Mouse (Mus musculus) hindbrain, embryonic 16.5 days (tissue): ENCODE data around the gene Filip1l. TPM values are rescaled to one million over a fixed set of nuclear protein-coding genes. Genes with fewer than 3 reads are reported as not detected.

Experiments
- ATAC-seq: fragments of 200-750 bp; cut with Nextera tagmentation; 2 replicates; pipeline ENCODE4 v1.8.0; 2017; ENCODE audit warnings: moderate TSS enrichment, moderate library complexity
- H3K27ac ChIP-seq: fragments of 300-500 bp; sonication (generic); 2 replicates; pipeline ENCODE4 v1.5.1; 2014; ENCODE audit warnings: low read depth, mild to moderate bottlenecking, control low read depth, low read length, moderate library complexity
- H3K27me3 ChIP-seq: fragments of 300-500 bp; sonication (generic); replicated peaks from 2 replicates; pipeline ENCODE4 v1.6.1; 2014; ENCODE audit warnings: low read length; ENCODE audit not compliant: control insufficient read depth, insufficient read depth
- H3K36me3 ChIP-seq: fragments of 300-500 bp; sonication (generic); 2 replicates; pipeline ENCODE4 v1.6.1; 2014; ENCODE audit warnings: mild to moderate bottlenecking, low read length, moderate library complexity, mixed read lengths; ENCODE audit not compliant: control insufficient read depth, insufficient read depth
- H3K4me1 ChIP-seq: fragments of 300-500 bp; sonication (generic); 2 replicates; pipeline ENCODE4 v1.6.1; 2014; ENCODE audit warnings: low read depth, low read length; ENCODE audit not compliant: control insufficient read depth, insufficient read depth
- H3K4me2 ChIP-seq: fragments of 300-500 bp; sonication (generic); 2 replicates; pipeline ENCODE4 v1.6.1; 2014; ENCODE audit warnings: mild to moderate bottlenecking, low read length, control low read depth, moderate library complexity
- H3K4me3 ChIP-seq: fragments of 300-500 bp; sonication (generic); 2 replicates; pipeline ENCODE4 v1.5.1; 2014; ENCODE audit warnings: mild to moderate bottlenecking, low read length, control low read depth, moderate library complexity
- H3K9ac ChIP-seq: fragments of 300-500 bp; sonication (generic); 2 replicates; pipeline ENCODE4 v1.6.1; 2014; ENCODE audit warnings: low read depth, mild to moderate bottlenecking, control low read depth, low read length, moderate library complexity
- H3K9me3 ChIP-seq: fragments of 300-500 bp; sonication (generic); 2 replicates; pipeline ENCODE4 v1.6.1; 2014; ENCODE audit warnings: mild to moderate bottlenecking, low read length, moderate library complexity; ENCODE audit not compliant: control insufficient read depth
- WGBS: fragments of 180-500 bp; shearing (Covaris S2); extraction: QIAGEN DNeasy Blood & Tissue Kit; methylation state at CpG from one replicate; pipeline ENCODE4 v1.1.7; 2014; 5-methylcytosine and 5-hydroxymethylcytosine counted together
- polyA plus RNA-seq: library from polyadenylated mRNA; unstranded; fragments of >200 nt; fragmentation: Nextera tagmentation; extraction: Ambion mirVana; gene quantifications from 2 replicates; pipeline ENCODE4 v1.2.1, GENCODE M21; 2015

The Filip1l gene
- polyA plus RNA-seq, 1 experiment from 2014 or later, result 2.2 TPM

DNA sequence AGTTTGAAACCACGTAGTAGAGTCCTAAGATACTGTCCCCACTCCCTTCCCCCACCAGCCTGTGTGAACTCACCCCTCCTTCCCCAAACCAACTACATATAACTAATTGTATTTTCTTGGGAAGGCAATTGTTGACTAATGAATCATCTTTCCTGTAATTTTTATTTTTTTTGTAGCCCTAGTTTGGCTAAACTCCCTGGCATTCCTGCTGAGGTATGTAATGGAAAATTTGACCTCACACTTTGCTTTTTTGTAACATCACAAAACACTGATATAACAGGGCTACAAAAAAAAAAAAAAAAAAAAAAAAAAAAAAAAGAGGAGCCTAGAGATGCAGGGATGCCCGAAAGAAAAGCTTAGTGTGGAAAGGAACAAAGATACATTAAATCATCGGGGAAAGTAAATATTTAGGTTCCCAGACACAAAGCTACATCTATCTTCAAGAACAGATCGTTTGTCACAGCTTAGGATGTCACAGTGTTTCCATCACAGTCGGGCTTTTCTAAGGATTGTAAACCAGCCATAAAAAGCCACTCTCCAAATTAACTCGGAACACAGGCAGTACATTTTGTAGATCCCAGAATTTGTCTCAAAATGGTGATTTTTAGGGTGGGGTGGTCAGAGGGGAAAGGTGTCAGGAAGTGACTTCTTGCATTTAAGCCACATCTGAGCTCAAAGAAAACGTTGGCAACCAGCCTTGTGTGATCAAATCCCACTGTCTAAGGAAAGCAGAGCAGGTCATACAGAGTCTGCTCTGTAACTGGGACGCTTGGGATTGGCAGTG, 68.1 kb downstream of the Filip1l start:
- Histone ChIP-seq H3K36me3 (no peaks in the 10 kb centered on the region), H3K4me3 (no peak overlapping the region), H3K4me1 (peaks cover 2% of the 10 kb centered on the region; the same call in 1 of the 2 replicates), H3K9me3 (no peaks in the 10 kb centered on the region), H3K4me2 (no peak overlapping the region), H3K27me3 (no peaks in the 10 kb centered on the region), H3K9ac (no peak overlapping the region), H3K27ac (no peak overlapping the region)
- ATAC-seq, result no peak
- 59% methylated on average over 8 of the region's 8 CpGs for WGBS

GRCm38 (mm10) chr16:57421680-57422417, 69.0 kb downstream of the Filip1l start:
- 68% methylated on average over 7 of the region's 7 CpGs for WGBS
- Histone ChIP-seq H3K27me3 (no peaks in the 10 kb centered on the region), H3K4me3 (no peak overlapping the region), H3K36me3 (no peaks in the 10 kb centered on the region), H3K9ac (no peak overlapping the region), H3K4me1 (peaks cover 2% of the 10 kb centered on the region; the same call in 1 of the 2 replicates), H3K4me2 (no peak overlapping the region), H3K27ac (no peak overlapping the region), H3K9me3 (no peaks in the 10 kb centered on the region)
- 0 out of 2 replicates have a peak, but pooled peaks have one; percentile 38 for ATAC-seq

DNA sequence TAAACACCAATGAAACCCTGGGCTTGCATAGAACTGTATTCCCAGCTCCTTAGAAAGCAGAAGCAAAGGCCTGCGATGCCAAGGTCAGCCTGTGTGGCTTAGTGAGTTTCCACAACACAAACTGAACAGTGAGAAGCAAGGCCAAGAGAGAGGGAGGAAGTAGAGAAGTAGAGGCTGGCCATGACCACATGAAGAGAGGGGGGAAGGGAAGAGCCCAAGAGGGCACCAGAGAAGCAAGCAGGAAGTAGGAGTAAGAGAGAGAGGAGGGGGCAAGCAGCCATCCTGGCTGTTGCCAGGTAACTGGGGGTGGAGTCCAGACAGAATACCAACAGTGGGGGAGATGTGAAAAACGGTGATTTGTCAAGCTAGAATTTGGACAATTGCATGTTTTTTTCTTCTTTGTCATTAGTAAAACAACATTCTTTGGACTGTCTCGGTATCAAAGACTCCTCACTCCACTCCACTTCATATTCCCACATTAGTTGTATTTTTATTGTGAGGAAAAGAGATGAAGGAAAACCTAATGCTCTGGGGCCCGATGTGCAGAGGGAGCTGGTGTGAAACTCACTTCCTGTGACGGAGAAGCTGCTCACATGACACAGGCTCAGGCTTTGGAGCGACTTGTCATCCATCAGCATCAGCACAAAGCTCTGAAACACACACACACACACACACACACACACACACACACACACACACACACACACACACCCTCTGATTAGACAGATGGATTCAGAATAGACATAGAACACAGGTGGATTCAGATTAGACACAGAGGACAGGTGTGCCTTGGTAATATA, 70.3 kb downstream of the Filip1l start:
- no peak overlapping the region for H3K9ac ChIP-seq
- 47% methylated on average over 6 of the region's 6 CpGs for WGBS
- no peaks in the 10 kb centered on the region for H3K9me3 ChIP-seq
- peaks cover 2% of the 10 kb centered on the region; the same call in 1 of the 2 replicates for H3K4me1 ChIP-seq
- H3K4me3 ChIP-seq, result no peak overlapping the region
- no peaks in the 10 kb centered on the region for H3K36me3 ChIP-seq
- H3K4me2 ChIP-seq, result no peak overlapping the region
- H3K27me3 ChIP-seq, result no peaks in the 10 kb centered on the region
- no peak for ATAC-seq
- H3K27ac ChIP-seq, result no peak overlapping the region

DNA sequence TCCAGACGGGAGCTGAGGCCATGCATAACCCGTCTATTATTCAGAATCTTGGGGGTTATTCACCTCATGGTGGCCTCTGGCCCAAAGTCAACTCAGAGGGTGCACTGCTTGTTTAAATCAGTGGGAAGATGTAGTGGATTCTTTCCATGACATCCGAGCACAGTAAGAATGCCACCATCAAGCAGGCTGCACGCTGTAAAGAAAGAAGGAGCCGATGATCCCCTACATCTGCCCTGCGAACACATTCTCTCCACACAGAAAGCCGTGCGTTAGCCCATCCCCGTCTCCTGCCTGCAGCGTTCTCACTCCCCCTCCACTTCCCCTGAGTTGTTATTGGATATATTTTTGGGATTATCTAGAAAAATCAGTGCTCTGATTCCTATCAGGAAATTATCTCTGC, 73.8 kb downstream of the Filip1l start:
- Histone ChIP-seq H3K4me1 (0 out of 2 replicates have a peak, but pooled peaks cover 1% of the 10 kb centered on the region), H3K4me2 (no peak overlapping the region), H3K4me3 (no peak overlapping the region), H3K9me3 (no peaks in the 10 kb centered on the region), H3K27me3 (no peaks in the 10 kb centered on the region), H3K36me3 (no peaks in the 10 kb centered on the region), H3K27ac (no peak overlapping the region), H3K9ac (no peak overlapping the region)
- 65% methylated on average over 10 of the region's 10 CpGs for WGBS
- no peak for ATAC-seq

DNA sequence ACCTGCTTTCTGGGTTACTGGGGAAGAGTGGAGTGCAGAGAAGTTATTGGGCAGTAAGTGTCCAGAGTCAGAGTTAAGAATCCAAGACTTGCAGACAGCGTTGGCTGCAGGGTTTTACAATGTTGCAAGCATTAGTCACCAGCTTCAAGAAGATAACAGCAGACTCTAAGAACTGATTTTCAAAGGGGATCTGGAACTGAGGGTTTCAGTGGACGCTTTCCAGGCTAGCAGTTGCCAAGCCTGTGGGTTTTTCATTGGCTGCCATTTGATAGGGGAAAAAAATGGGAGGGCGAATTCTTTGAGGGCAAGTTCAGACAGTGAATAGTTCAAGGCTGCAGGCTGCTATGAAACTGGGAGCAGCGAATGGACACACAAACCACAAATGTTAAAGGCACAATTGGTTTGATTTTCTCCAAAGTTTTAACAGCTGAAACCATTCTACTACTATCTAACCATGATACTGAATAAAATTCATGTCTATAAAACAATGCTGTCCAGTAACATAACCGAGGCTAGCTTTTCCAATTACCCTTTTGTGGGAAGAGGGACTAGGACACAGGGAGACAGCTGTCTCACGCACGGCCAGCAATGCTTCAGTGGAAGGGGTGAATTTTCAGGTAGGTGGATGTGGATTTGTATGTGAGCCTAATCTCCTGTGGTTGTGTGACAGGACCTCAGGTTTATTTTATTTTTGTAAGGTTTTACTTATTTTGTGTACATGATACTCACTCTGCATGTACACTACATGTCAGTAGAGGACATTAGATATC, 74.8 kb downstream of the Filip1l start:
- Histone ChIP-seq H3K9ac (no peak overlapping the region), H3K36me3 (no peaks in the 10 kb centered on the region), H3K4me2 (no peak overlapping the region), H3K4me1 (no peaks in the 10 kb centered on the region), H3K27ac (no peak overlapping the region), H3K27me3 (no peaks in the 10 kb centered on the region), H3K4me3 (no peak overlapping the region), H3K9me3 (no peaks in the 10 kb centered on the region)
- ATAC-seq, result no peak
- WGBS, result 79% methylated on average over 7 of the region's 7 CpGs

DNA sequence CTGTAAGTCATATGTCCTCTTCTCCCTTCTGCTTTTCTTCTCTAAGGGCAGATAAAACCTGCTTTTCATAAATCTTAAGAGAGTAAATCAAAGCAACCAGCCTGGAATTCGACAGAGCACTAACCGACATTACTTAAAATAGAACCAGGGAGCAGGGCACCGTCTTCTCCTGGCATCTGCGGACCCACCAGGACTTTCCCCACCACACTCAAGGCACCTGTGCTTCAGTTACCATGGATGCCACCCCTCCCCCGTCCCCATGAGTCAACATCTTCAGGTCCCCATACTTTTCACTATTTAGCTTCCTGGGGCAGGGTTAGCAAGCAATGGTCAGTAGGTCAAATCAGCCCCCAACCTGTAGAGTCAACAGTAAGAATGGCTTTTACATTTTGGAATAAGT, 76.1 kb downstream of the Filip1l start:
- H3K27ac ChIP-seq, result no peak overlapping the region

DNA sequence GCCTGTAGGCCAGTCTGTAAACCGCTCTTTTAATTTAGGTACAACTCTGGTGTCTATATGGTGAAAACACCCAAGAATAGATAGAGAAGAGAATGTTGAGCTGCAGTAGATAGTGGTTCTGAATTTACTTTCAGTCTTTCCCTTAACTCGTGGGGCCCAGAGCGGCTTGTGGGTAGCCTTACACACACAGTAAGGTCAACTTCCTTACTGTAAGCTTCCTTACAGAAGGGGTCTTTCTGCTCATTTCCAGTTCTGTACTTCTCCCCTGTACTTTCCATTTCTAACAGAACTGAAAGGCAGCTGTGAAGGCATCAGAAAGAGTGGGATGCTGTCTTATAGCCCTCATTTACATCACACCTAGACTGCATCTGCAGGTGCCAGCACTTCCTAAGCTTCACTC, 78.4 kb downstream of the Filip1l start:
- no peak for ATAC-seq
- H3K9me3 ChIP-seq, result no peaks in the 10 kb centered on the region
- H3K27ac ChIP-seq, result no peak overlapping the region
- WGBS, result 98% methylated on average over 3 of the region's 3 CpGs
- no peaks in the 10 kb centered on the region for H3K27me3 ChIP-seq
- H3K36me3 ChIP-seq, result no peaks in the 10 kb centered on the region
- no peak overlapping the region for H3K4me2 ChIP-seq
- no peak overlapping the region for H3K9ac ChIP-seq
- no peak overlapping the region for H3K4me3 ChIP-seq
- H3K4me1 ChIP-seq, result no peaks in the 10 kb centered on the region

More for the DNA sequence above, 76.1 kb downstream of the Filip1l start:
- WGBS, result 87% methylated on average over 5 of the region's 5 CpGs
- Histone ChIP-seq H3K9me3 (no peaks in the 10 kb centered on the region), H3K27me3 (no peaks in the 10 kb centered on the region), H3K4me1 (no peaks in the 10 kb centered on the region), H3K36me3 (no peaks in the 10 kb centered on the region), H3K4me2 (no peak overlapping the region), H3K9ac (no peak overlapping the region), H3K4me3 (no peak overlapping the region)
- no peak for ATAC-seq

DNA sequence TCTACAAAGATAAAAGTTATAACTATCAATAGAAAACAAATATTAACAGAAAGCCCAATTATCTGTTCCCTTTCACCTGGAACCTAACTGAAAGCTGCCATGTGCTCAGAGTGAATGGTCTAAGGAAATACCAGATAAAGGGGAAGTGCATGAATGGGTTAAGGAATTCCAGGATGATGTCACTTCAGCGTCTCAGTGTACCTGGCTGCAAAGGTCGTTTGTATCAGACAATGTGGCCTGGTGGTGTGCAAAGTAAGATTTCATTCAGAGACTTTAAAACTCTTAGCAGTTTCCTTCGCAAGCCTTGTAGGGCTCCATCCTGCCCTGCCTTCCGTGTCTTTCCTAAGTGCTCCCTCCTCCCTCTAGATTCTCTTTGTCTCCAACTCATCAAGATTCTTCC, 80.3 kb downstream of the Filip1l start:
- Histone ChIP-seq H3K9me3 (no peaks in the 10 kb centered on the region), H3K4me3 (no peak overlapping the region), H3K4me2 (no peak overlapping the region), H3K4me1 (peaks cover 3% of the 10 kb centered on the region), H3K27ac (no peak overlapping the region), H3K9ac (no peak overlapping the region), H3K36me3 (no peaks in the 10 kb centered on the region), H3K27me3 (no peaks in the 10 kb centered on the region)
- no peak for ATAC-seq
- WGBS, result 87% methylated on average over 4 of the region's 4 CpGs
